Mouse (Mus musculus) heart, embryonic 10.5 days (tissue): ENCODE data around the gene Best1. TPM values are rescaled to one million over a fixed set of nuclear protein-coding genes. Genes with fewer than 3 reads are reported as not detected.
A peak's percentile ranks its signal among the peaks of the same experiment; 100 is the strongest.
"Not testable (repeated sequence)": the region's sequence is repeated elsewhere in the genome, so short reads cannot be mapped to it uniquely, and the experiment has no call there.

Experiments
- DNase-seq: peaks from one replicate; pipeline ENCODE4 v3.0.0-alpha.2; 2017; ENCODE audit warnings: low spot score
- H3K27ac ChIP-seq: fragments of 300-500 bp; sonication (generic); 2 replicates; pipeline ENCODE4 v1.5.1; 2016; ENCODE audit warnings: mild to moderate bottlenecking
- H3K27me3 ChIP-seq: fragments of 300-500 bp; sonication (generic); 2 replicates; pipeline ENCODE4 v1.6.1; 2016; ENCODE audit warnings: mild to moderate bottlenecking; ENCODE audit not compliant: poor library complexity, insufficient read depth, severe bottlenecking
- H3K36me3 ChIP-seq: fragments of 300-500 bp; sonication (generic); 2 replicates; pipeline ENCODE4 v1.6.1; 2016; ENCODE audit warnings: mild to moderate bottlenecking, moderate library complexity
- H3K4me1 ChIP-seq: fragments of 300-500 bp; sonication (generic); 2 replicates; pipeline ENCODE4 v1.6.1; 2016; ENCODE audit warnings: mild to moderate bottlenecking
- H3K4me3 ChIP-seq: fragments of 300-500 bp; sonication (generic); 2 replicates; pipeline ENCODE4 v1.5.1; 2016; ENCODE audit warnings: mild to moderate bottlenecking, moderate library complexity
- H3K9me3 ChIP-seq: fragments of 300-500 bp; sonication (generic); 2 replicates; pipeline ENCODE4 v1.6.1; 2016; ENCODE audit warnings: mild to moderate bottlenecking, moderate library complexity
- WGBS: fragments of 180-500 bp; shearing (Covaris S2); methylation state at CpG from one replicate; pipeline ENCODE4 v1.1.7; 2016; 5-methylcytosine and 5-hydroxymethylcytosine counted together
- polyA plus RNA-seq: library from polyadenylated mRNA; unstranded; fragments of >200 nt; fragmentation: Nextera tagmentation; extraction: Ambion mirVana; gene quantifications from 2 replicates; pipeline ENCODE4 v1.2.1, GENCODE M21; 2016

Best1 gene
- polyA plus RNA-seq, 1 experiment from 2014 or later = 0.95 TPM

GRCm38 (mm10) chr19:9985190-9985899 is 16.1 kb downstream of the Best1 start:
- H3K4me1 ChIP-seq = peaks cover 32% of the 10 kb centered on the region
- no peaks in the 10 kb centered on the region for H3K27me3 ChIP-seq
- 93% methylated on average over 6 of the region's 6 CpGs for WGBS
- no peak for DNase-seq
- H3K9me3 ChIP-seq = no peaks in the 10 kb centered on the region
- no peak overlapping the region for H3K4me3 ChIP-seq
- no peak overlapping the region for H3K27ac ChIP-seq
- H3K36me3 ChIP-seq = peaks cover 23% of the 10 kb centered on the region

- no peaks in the 10 kb centered on the region for H3K9me3 ChIP-seq
- DNase-seq = no peak
- WGBS = 92% methylated on average over 20 of the region's 20 CpGs
- H3K27ac ChIP-seq = peak overlapping the region; percentile 95; the same call in 1 of the 2 replicates
- peaks cover 29% of the 10 kb centered on the region for H3K4me1 ChIP-seq
- H3K4me3 ChIP-seq = peak overlapping the region; percentile 81
- H3K27me3 ChIP-seq = no peaks in the 10 kb centered on the region
- H3K36me3 ChIP-seq = peaks cover 23% of the 10 kb centered on the region
Measured at GRCm38 (mm10) chr19:9984111-9985055, 17.1 kb downstream of the Best1 start.

GRCm38 (mm10) chr19:9982852-9983542 is 18.4 kb downstream of the Best1 start:
- H3K36me3 ChIP-seq = peaks cover 23% of the 10 kb centered on the region
- no peaks in the 10 kb centered on the region for H3K27me3 ChIP-seq
- peak; percentile 93 for DNase-seq
- no peaks in the 10 kb centered on the region for H3K9me3 ChIP-seq
- peak overlapping the region; percentile 95 for H3K27ac ChIP-seq
- peak overlapping the region; percentile 81 for H3K4me3 ChIP-seq
- H3K4me1 ChIP-seq = peaks cover 36% of the 10 kb centered on the region
- WGBS = under 1% methylated on average over 31 of the region's 31 CpGs

- Histone ChIP-seq H3K36me3 (peaks cover 23% of the 10 kb centered on the region), H3K27me3 (no peaks in the 10 kb centered on the region), H3K27ac (peak overlapping the region; percentile 95), H3K4me3 (peak overlapping the region; percentile 81), H3K4me1 (peaks cover 32% of the 10 kb centered on the region), H3K9me3 (no peaks in the 10 kb centered on the region)
- WGBS = under 1% methylated on average over 59 of the region's 59 CpGs
- DNase-seq = peak; percentile 99
Measured at GRCm38 (mm10) chr19:9982151-9982851, 19.1 kb downstream of the Best1 start.

GRCm38 (mm10) chr19:9981621-9982020 is 19.8 kb downstream of the Best1 start:
- H3K27ac ChIP-seq = peak overlapping the region; percentile 95
- no peaks in the 10 kb centered on the region for H3K27me3 ChIP-seq
- H3K9me3 ChIP-seq = no peaks in the 10 kb centered on the region
- WGBS = 62% methylated on average over 4 of the region's 4 CpGs
- H3K4me3 ChIP-seq = peak overlapping the region; percentile 81
- H3K4me1 ChIP-seq = peaks cover 31% of the 10 kb centered on the region
- DNase-seq = no peak
- peaks cover 23% of the 10 kb centered on the region for H3K36me3 ChIP-seq

- H3K27me3 ChIP-seq = no peaks in the 10 kb centered on the region
- no peaks in the 10 kb centered on the region for H3K9me3 ChIP-seq
- WGBS = 81% methylated on average over 4 of the region's 4 CpGs
- H3K36me3 ChIP-seq = peaks cover 15% of the 10 kb centered on the region
- peak within 1 kb of the TSS; percentile 95 for H3K27ac ChIP-seq
- H3K4me3 ChIP-seq = 0 out of 2 replicates have a peak within 1 kb of the TSS, but pooled peaks have one; percentile 81
- no peak for DNase-seq
- H3K4me1 ChIP-seq = peaks cover 40% of the 10 kb centered on the region
Measured at GRCm38 (mm10) chr19:9980258-9980657, 21.2 kb downstream of the Best1 start, which contains the start of gene Fth1. Fth1 (plus strand) TSS chr19:9980598.

GRCm38 (mm10) chr19:9979156-9979555 is 22.3 kb downstream of the Best1 start:
- Histone ChIP-seq H3K4me1 (peaks cover 44% of the 10 kb centered on the region), H3K36me3 (peaks cover 4% of the 10 kb centered on the region), H3K27ac (peak overlapping the region; percentile 80; the same call in 1 of the 2 replicates), H3K9me3 (no peaks in the 10 kb centered on the region), H3K4me3 (no peak overlapping the region), H3K27me3 (no peaks in the 10 kb centered on the region)
- WGBS = 84% methylated on average over 2 of the region's 2 CpGs
- DNase-seq = no peak

GRCm38 (mm10) chr19:9978431-9978951 is 22.9 kb downstream of the Best1 start:
- peak overlapping the region; percentile 80 for H3K27ac ChIP-seq
- peak; percentile 92 for DNase-seq
- no peaks in the 10 kb centered on the region for H3K36me3 ChIP-seq
- 38% methylated on average over 5 of the region's 5 CpGs for WGBS
- H3K4me1 ChIP-seq = peaks cover 38% of the 10 kb centered on the region
- no peaks in the 10 kb centered on the region for H3K27me3 ChIP-seq
- H3K4me3 ChIP-seq = no peak overlapping the region
- no peaks in the 10 kb centered on the region for H3K9me3 ChIP-seq

- H3K27me3 ChIP-seq = no peaks in the 10 kb centered on the region
- H3K36me3 ChIP-seq = no peaks in the 10 kb centered on the region
- H3K4me3 ChIP-seq = no peak overlapping the region
- DNase-seq = peak; percentile 85
- H3K27ac ChIP-seq = peak overlapping the region; percentile 36; the same call in 1 of the 2 replicates
- no peaks in the 10 kb centered on the region for H3K9me3 ChIP-seq
- 48% methylated on average over 10 of the region's 10 CpGs for WGBS
- H3K4me1 ChIP-seq = peaks cover 33% of the 10 kb centered on the region
Measured at GRCm38 (mm10) chr19:9977085-9977484, 24.3 kb downstream of the Best1 start.

- H3K4me1 ChIP-seq = peaks cover 27% of the 10 kb centered on the region
- not testable (repeated sequence) for H3K27ac ChIP-seq, H3K4me3 ChIP-seq, H3K27me3 ChIP-seq, H3K36me3 ChIP-seq, DNase-seq, H3K9me3 ChIP-seq
- WGBS = 63% methylated on average over 2 of the region's 2 CpGs
Measured at GRCm38 (mm10) chr19:9974853-9975252, 26.6 kb downstream of the Best1 start.

GRCm38 (mm10) chr19:9968081-9968787 is 33.2 kb downstream of the Best1 start:
- DNase-seq = no peak
- H3K9me3 ChIP-seq = no peaks in the 10 kb centered on the region
- 77% methylated on average over 10 of the region's 10 CpGs for WGBS
- H3K27me3 ChIP-seq = no peaks in the 10 kb centered on the region
- no peaks in the 10 kb centered on the region for H3K36me3 ChIP-seq
- no peak overlapping the region for H3K27ac ChIP-seq
- peaks cover 16% of the 10 kb centered on the region for H3K4me1 ChIP-seq
- no peak overlapping the region for H3K4me3 ChIP-seq
